Mouse (Mus musculus) MEL (cell line): ENCODE measurements around the gene Arhgap33. TPM values are rescaled to one million over a fixed set of nuclear protein-coding genes. Genes with fewer than 3 reads are reported as not detected.

Experiments used
- DNase-seq: peaks from one replicate; pipeline ENCODE4 v3.0.0; 2011; ENCODE audit warnings: low read depth, low spot score
- H3K27ac ChIP-seq: 2 replicates; pipeline ENCODE4 v1.5.1; 2012; ENCODE audit warnings: low read depth, mild to moderate bottlenecking, control low read depth, low read length, moderate library complexity; ENCODE audit not compliant: control insufficient read depth
- H3K27me3 ChIP-seq, 2 experiments: fragments of 150-350 bp in 1 of 2; sonication (generic) in 1 of 2; 2 replicates each; pipeline ENCODE4 v1.6.1; 2012; ENCODE audit warnings: low read length in 2 of 2, mild to moderate bottlenecking in 2 of 2, improper control_type of control experiment in 1 of 2, moderate library complexity in 1 of 2; ENCODE audit not compliant: insufficient read depth in 2 of 2, control insufficient read depth in 1 of 2
- H3K36me3 ChIP-seq, 2 experiments: 2 replicates each; pipeline ENCODE4 v1.6.1; 2012 to 2014; ENCODE audit warnings: low read length in 2 of 2, improper control_type of control experiment in 1 of 2, inconsistent platforms in 1 of 2, mild to moderate bottlenecking in 1 of 2; ENCODE audit not compliant: insufficient read depth in 2 of 2, control insufficient read depth in 1 of 2
- H3K4me1 ChIP-seq, 2 experiments: fragments of 150-350 bp in 1 of 2; sonication (generic) in 1 of 2; 2 replicates each; pipeline ENCODE4 v1.6.1; 2012; ENCODE audit warnings: low read length in 2 of 2, improper control_type of control experiment in 1 of 2, mild to moderate bottlenecking in 1 of 2; ENCODE audit not compliant: insufficient read depth in 2 of 2, control insufficient read depth in 1 of 2
- H3K4me3 ChIP-seq, 2 experiments: fragments of 150-350 bp in 1 of 2; sonication (generic) in 1 of 2; 2 replicates each; pipeline ENCODE4 v1.5.1; 2012; ENCODE audit warnings: low read depth in 2 of 2, low read length in 2 of 2, mild to moderate bottlenecking in 2 of 2, moderate library complexity in 2 of 2, control low read depth in 1 of 2, improper control_type of control experiment in 1 of 2; ENCODE audit not compliant: control insufficient read depth in 1 of 2, insufficient read depth in 1 of 2
- H3K79me2 ChIP-seq: 2 replicates; pipeline ENCODE4 v1.6.1; 2012; ENCODE audit warnings: mild to moderate bottlenecking, low read length, moderate library complexity; ENCODE audit not compliant: control insufficient read depth, poor library complexity, insufficient read depth
- H3K9ac ChIP-seq: 2 replicates; pipeline ENCODE4 v1.6.1; 2012; ENCODE audit warnings: low read depth, mild to moderate bottlenecking, control low read depth, low read length, moderate library complexity; ENCODE audit not compliant: control insufficient read depth, poor library complexity, severe bottlenecking
- H3K9me3 ChIP-seq: fragments of 150-350 bp; sonication (generic); replicated peaks from 2 replicates; pipeline ENCODE4 v1.6.1; 2012; ENCODE audit warnings: mild to moderate bottlenecking, low read length, improper control_type of control experiment, moderate library complexity; ENCODE audit not compliant: insufficient read depth
- E2F4 ChIP-seq: IDR thresholded peaks from 2 replicates; pipeline ENCODE4 v1.6.1; 2011; ENCODE audit warnings: low read depth, low read length, improper control_type of control experiment, borderline replicate concordance
- ELF1 ChIP-seq: IDR thresholded peaks from 2 replicates; pipeline ENCODE4 v1.6.1; 2014; ENCODE audit warnings: low read depth, mild to moderate bottlenecking, inconsistent platforms, low read length, improper control_type of control experiment, moderate library complexity
- EP300 ChIP-seq, 2 experiments: IDR thresholded peaks; 2 replicates each; pipeline ENCODE4 v1.6.1; 2011; ENCODE audit warnings: improper control_type of control experiment in 2 of 2, low read length in 2 of 2, low read depth in 1 of 2, mild to moderate bottlenecking in 1 of 2
- ETS1 ChIP-seq: IDR thresholded peaks from 2 replicates; pipeline ENCODE4 v1.6.1; 2012; ENCODE audit warnings: low read depth, mild to moderate bottlenecking, inconsistent platforms, low read length, improper control_type of control experiment, moderate library complexity
- GABPA ChIP-seq: IDR thresholded peaks from 2 replicates; pipeline ENCODE4 v1.6.1; 2012; ENCODE audit warnings: low read depth, mild to moderate bottlenecking, inconsistent platforms, low read length, improper control_type of control experiment, moderate library complexity
- JUND ChIP-seq: IDR thresholded peaks from 2 replicates; pipeline ENCODE4 v1.6.1; 2011; ENCODE audit warnings: low read depth, mild to moderate bottlenecking, improper control_type of control experiment, low read length
- MXI1 ChIP-seq: IDR thresholded peaks from 2 replicates; pipeline ENCODE4 v1.6.1; 2011; ENCODE audit warnings: mild to moderate bottlenecking, low read depth, low read length, improper control_type of control experiment
- NELFE ChIP-seq: IDR thresholded peaks from 2 replicates; pipeline ENCODE4 v1.6.1; 2011; ENCODE audit warnings: low read depth, low read length, improper control_type of control experiment
- NRF1 ChIP-seq: IDR thresholded peaks from 2 replicates; pipeline ENCODE4 v1.6.1; 2014; ENCODE audit warnings: low read depth, mild to moderate bottlenecking, inconsistent platforms, low read length, improper control_type of control experiment, moderate library complexity; ENCODE audit not compliant: poor library complexity, insufficient read depth, severe bottlenecking
- POLR2A ChIP-seq, 2 experiments: IDR thresholded peaks; 2 replicates each; pipeline ENCODE4 v1.6.1; 2011 to 2012; ENCODE audit warnings: low read length in 2 of 2, mild to moderate bottlenecking in 2 of 2, control low read depth in 1 of 2, improper control_type of control experiment in 1 of 2, low read depth in 1 of 2, moderate library complexity in 1 of 2; ENCODE audit not compliant: control insufficient read depth in 1 of 2, insufficient read depth in 1 of 2, poor library complexity in 1 of 2
- POLR2AphosphoS2 ChIP-seq: IDR thresholded peaks from 2 replicates; pipeline ENCODE4 v1.6.1; 2011; ENCODE audit warnings: low read length, improper control_type of control experiment
- POLR2AphosphoS5 ChIP-seq: IDR thresholded peaks from 2 replicates; pipeline ENCODE4 v1.6.1; 2012; ENCODE audit warnings: low read depth, borderline replicate concordance, mild to moderate bottlenecking, inconsistent platforms, low read length, moderate library complexity, mixed read lengths
- RCOR1 ChIP-seq: IDR thresholded peaks from 2 replicates; pipeline ENCODE4 v1.6.1; 2012; ENCODE audit warnings: low read depth, mild to moderate bottlenecking, inconsistent platforms, low read length, improper control_type of control experiment
- TBP ChIP-seq: IDR thresholded peaks from 2 replicates; pipeline ENCODE4 v1.8.0; 2011; ENCODE audit warnings: low read depth, low read length, improper control_type of control experiment
- TCF12 ChIP-seq: IDR thresholded peaks from 2 replicates; pipeline ENCODE4 v1.6.1; 2014; ENCODE audit warnings: low read depth, mild to moderate bottlenecking, inconsistent platforms, low read length, improper control_type of control experiment, moderate library complexity
- USF2 ChIP-seq, 2 experiments: IDR thresholded peaks; 2 replicates each; pipeline ENCODE4 v1.6.1; 2011 to 2012; ENCODE audit warnings: improper control_type of control experiment in 2 of 2, low read length in 2 of 2, borderline replicate concordance in 1 of 2, inconsistent platforms in 1 of 2, low read depth in 1 of 2, mild to moderate bottlenecking in 1 of 2; ENCODE audit not compliant: insufficient read depth in 1 of 2
- ZKSCAN1 ChIP-seq: IDR thresholded peaks from 2 replicates; pipeline ENCODE4 v1.6.1; 2012; ENCODE audit warnings: low read depth, mild to moderate bottlenecking, inconsistent platforms, low read length, improper control_type of control experiment, moderate library complexity
- polyA plus RNA-seq, 2 experiments: library from polyadenylated mRNA; stranded (reverse) in 1 of 2; unstranded in 1 of 2; fragments of >175 nt in 1 of 2; fragments of >200 nt in 1 of 2; gene quantifications; 2 replicates each; pipeline versions ENCODE4 v1.2.1 to v1.2.4; 2012; ENCODE audit warnings: low replicate concordance in 2 of 2, low read depth in 1 of 2; ENCODE audit not compliant: insufficient read length in 2 of 2, insufficient read depth in 1 of 2, missing spikeins in 1 of 2
- total RNA-seq: library from RNA; depleted of rRNA; stranded (reverse); fragments of 300-350 nt; gene quantifications from 2 replicates; pipeline ENCODE4 v1.2.3, GENCODE M21; 2012

Gene Arhgap33
- total and polyA plus RNA-seq, 3 experiments, result 1.8 to 22.3 TPM; not detected in 1

GRCm38 (mm10) chr7:30526399-30526798, 8.5 kb downstream of the Arhgap33 start:
- no peak overlapping the region for H3K9ac ChIP-seq
- H3K27me3 ChIP-seq, result no peaks in the 10 kb centered on the region
- H3K4me3 ChIP-seq, result no peak overlapping the region
- no peaks in the 10 kb centered on the region for H3K79me2 ChIP-seq
- H3K4me1 ChIP-seq, result peaks cover 0 to 3% of the 10 kb centered on the region in 2 experiments; a peak in 1 of 4 replicates
- TF ChIP-seq E2F4 (no peak), POLR2AphosphoS2 (no peak), MXI1 (no peak), POLR2A (IDR thresholded peaks at IDR 0.05; ENCODE audit: control insufficient read depth in 1 of 2, insufficient read depth in 1 of 2, low read depth in 1 of 2, low read length in 2 of 2, poor library complexity in 1 of 2) (no peak), ETS1 (no peak), RCOR1 (no peak), USF2 (IDR thresholded peaks at IDR 0.05; ENCODE audit: borderline replicate concordance in 1 of 2, insufficient read depth in 1 of 2, low read depth in 1 of 2, low read length in 2 of 2) (no peak), NRF1 (no peak), TBP (no peak), ZKSCAN1 (no peak), ELF1 (no peak), JUND (no peak), NELFE (no peak), POLR2AphosphoS5 (no peak), EP300 (IDR thresholded peaks at IDR 0.05; ENCODE audit: low read depth in 1 of 2, low read length in 2 of 2) (no peak)
- H3K9me3 ChIP-seq, result no peaks in the 10 kb centered on the region
- no peak overlapping the region for H3K27ac ChIP-seq
- no peak for DNase-seq
- no peaks in the 10 kb centered on the region for H3K36me3 ChIP-seq

GRCm38 (mm10) chr7:30525954-30526353, 8.9 kb downstream of the Arhgap33 start:
- H3K9me3 ChIP-seq, result no peaks in the 10 kb centered on the region
- H3K79me2 ChIP-seq, result no peaks in the 10 kb centered on the region
- H3K9ac ChIP-seq, result no peak overlapping the region
- no peaks in the 10 kb centered on the region for H3K36me3 ChIP-seq
- no peak overlapping the region for H3K4me3 ChIP-seq
- no peak for DNase-seq
- no peaks in the 10 kb centered on the region for H3K27me3 ChIP-seq
- no peaks in the 10 kb centered on the region for H3K4me1 ChIP-seq
- H3K27ac ChIP-seq, result no peak overlapping the region
- TF ChIP-seq ETS1, result no peak
- TF ChIP-seq TCF12, result no peak
- TF ChIP-seq GABPA, result no peak
